Mouse (Mus musculus): Measurements from ENCODE around the gene Wnt7b. TPM values are rescaled to one million over a fixed set of nuclear protein-coding genes. Genes with fewer than 3 reads are reported as not detected.
A peak's percentile ranks its signal among the peaks of the same experiment; 100 is the strongest.

Gene Wnt7b
- polyA plus RNA-seq, 1 experiment from 2014 or later, result 79.5 TPM

- H3K27ac ChIP-seq, result no peak overlapping the region
- peaks cover 12% of the 10 kb centered on the region for H3K4me1 ChIP-seq
- WGBS, result 49% methylated on average over 17 of the region's 17 CpGs
- no peak overlapping the region for H3K4me3 ChIP-seq
- H3K9ac ChIP-seq, result no peak overlapping the region
- H3K27me3 ChIP-seq, result peaks cover 2% of the 10 kb centered on the region; the same call in 1 of the 2 replicates
- ATAC-seq (ENCODE audit: low FRiP score), result peak; percentile 44; the same call in 1 of the 2 replicates
- H3K36me3 ChIP-seq, result no peaks in the 10 kb centered on the region
- no peaks in the 10 kb centered on the region for H3K9me3 ChIP-seq (replicated peaks)
- H3K4me2 ChIP-seq (replicated peaks), result no peak overlapping the region
These were observed 17.0 kb upstream of the Wnt7b start for GRCm38 (mm10) chr15:85598984-85599886.

DNA sequence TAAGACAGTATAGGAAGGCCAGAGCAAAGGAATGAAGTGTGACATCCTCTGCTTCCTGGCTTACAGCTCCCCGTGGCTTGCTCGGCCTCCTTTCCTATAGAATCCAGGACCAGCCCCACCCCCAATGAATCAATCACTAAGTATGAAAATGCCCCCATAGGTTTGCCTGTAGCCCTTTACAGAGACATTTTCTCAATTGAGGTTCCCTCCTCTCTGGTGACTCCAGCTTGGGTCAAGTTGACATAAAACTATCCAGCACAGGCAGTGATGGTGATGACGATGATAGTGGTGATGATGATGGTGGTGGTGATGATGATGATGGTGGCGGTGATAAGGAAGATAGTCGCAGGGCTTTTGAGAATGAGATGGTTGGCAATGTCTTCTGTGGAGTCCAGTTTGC lies 16.2 kb upstream of the Wnt7b start:
- ATAC-seq (ENCODE audit: low FRiP score), result no peak
- no peaks in the 10 kb centered on the region for H3K9me3 ChIP-seq (replicated peaks)
- WGBS, result 62% methylated on average over 5 of the region's 5 CpGs
- no peaks in the 10 kb centered on the region for H3K36me3 ChIP-seq
- peaks cover 12% of the 10 kb centered on the region for H3K4me1 ChIP-seq
- H3K27ac ChIP-seq, result no peak overlapping the region
- no peak overlapping the region for H3K4me3 ChIP-seq
- H3K9ac ChIP-seq, result no peak overlapping the region
- H3K27me3 ChIP-seq, result peaks cover 2% of the 10 kb centered on the region; the same call in 1 of the 2 replicates
- H3K4me2 ChIP-seq (replicated peaks), result no peak overlapping the region

DNA sequence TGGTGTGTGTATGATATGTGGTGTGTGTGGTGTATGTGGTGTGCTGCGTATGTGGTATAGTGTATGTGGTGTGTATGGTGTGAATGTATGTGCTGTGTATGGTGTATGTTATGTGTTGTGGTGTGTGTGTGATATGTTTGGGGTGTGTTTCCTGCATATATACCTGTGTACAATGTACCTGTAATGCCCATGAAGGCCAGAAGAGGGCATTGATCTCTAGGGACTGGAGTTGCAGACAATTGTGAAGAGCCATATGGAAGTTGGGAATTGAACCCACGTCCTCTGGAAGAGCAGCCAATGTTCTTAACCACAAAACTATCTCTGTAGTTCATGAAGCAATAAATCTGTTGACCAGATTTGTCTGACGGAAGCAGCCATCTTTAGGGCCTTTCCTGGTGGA lies 15.1 kb upstream of the Wnt7b start:
- ATAC-seq (ENCODE audit: low FRiP score), result no peak
- H3K4me3 ChIP-seq, result no peak overlapping the region
- no peak overlapping the region for H3K9ac ChIP-seq
- no peak overlapping the region for H3K4me2 ChIP-seq (replicated peaks)
- peaks cover 8% of the 10 kb centered on the region; the same call in 1 of the 2 replicates for H3K9me3 ChIP-seq (replicated peaks)
- peaks cover 2% of the 10 kb centered on the region; the same call in 1 of the 2 replicates for H3K27me3 ChIP-seq
- no peaks in the 10 kb centered on the region for H3K36me3 ChIP-seq
- 75% methylated on average over 3 of the region's 3 CpGs for WGBS
- no peak overlapping the region for H3K27ac ChIP-seq
- peaks cover 12% of the 10 kb centered on the region for H3K4me1 ChIP-seq

- Histone ChIP-seq H3K4me2 (replicated peaks) (no peak overlapping the region), H3K27me3 (no peaks in the 10 kb centered on the region), H3K4me1 (no peaks in the 10 kb centered on the region), H3K36me3 (no peaks in the 10 kb centered on the region), H3K9ac (no peak overlapping the region), H3K9me3 (replicated peaks) (peaks cover 8% of the 10 kb centered on the region; the same call in 1 of the 2 replicates), H3K4me3 (no peak overlapping the region), H3K27ac (no peak overlapping the region)
- no peak for ATAC-seq (ENCODE audit: low FRiP score)
- 83% methylated on average over 4 of the region's 4 CpGs for WGBS
These were observed 10.4 kb upstream of the Wnt7b start for GRCm38 (mm10) chr15:85592674-85593073.

DNA sequence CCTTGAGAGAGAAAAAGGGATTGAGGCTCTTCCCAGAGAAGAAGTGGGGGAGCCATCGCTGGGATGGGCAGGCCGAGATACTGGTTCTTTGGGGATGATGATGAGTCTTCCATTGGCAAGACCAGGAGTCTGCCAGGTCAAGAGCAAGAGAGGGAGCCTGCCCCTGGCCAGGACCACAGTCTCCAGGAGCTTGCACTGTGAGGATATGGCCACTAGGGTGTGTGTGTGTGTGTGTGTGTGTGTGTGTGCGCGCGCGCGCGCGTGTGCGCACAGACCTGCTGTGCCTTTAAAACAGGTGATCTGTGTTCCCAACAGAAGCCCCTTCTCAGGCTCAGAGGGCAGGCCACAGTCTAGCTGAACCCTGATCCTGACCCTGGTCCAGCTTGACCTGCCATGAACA lies 8.6 kb upstream of the Wnt7b start:
- Histone ChIP-seq H3K4me1 (no peaks in the 10 kb centered on the region), H3K36me3 (no peaks in the 10 kb centered on the region), H3K27me3 (no peaks in the 10 kb centered on the region), H3K27ac (no peak overlapping the region), H3K4me2 (replicated peaks) (no peak overlapping the region), H3K4me3 (no peak overlapping the region), H3K9me3 (replicated peaks) (peaks cover 8% of the 10 kb centered on the region; the same call in 1 of the 2 replicates), H3K9ac (no peak overlapping the region)
- ATAC-seq (ENCODE audit: low FRiP score), result no peak
- 87% methylated on average over 10 of the region's 10 CpGs for WGBS

- Histone ChIP-seq H3K4me2 (replicated peaks) (no peak overlapping the region), H3K27me3 (peaks cover 51% of the 10 kb centered on the region), H3K9ac (no peak overlapping the region), H3K9me3 (replicated peaks) (no peaks in the 10 kb centered on the region), H3K4me3 (no peak overlapping the region), H3K27ac (no peak overlapping the region), H3K4me1 (peaks cover 33% of the 10 kb centered on the region), H3K36me3 (no peaks in the 10 kb centered on the region)
- ATAC-seq (ENCODE audit: low FRiP score), result peak; percentile 74
- WGBS, result 5% methylated on average over 11 of the region's 11 CpGs
These were observed 1.2 kb upstream of the Wnt7b start for GRCm38 (mm10) chr15:85583504-85583903.

GRCm38 (mm10) chr15:85583024-85583423 lies 751 bp upstream of the Wnt7b start:
- no peak overlapping the region for H3K27ac ChIP-seq
- H3K9ac ChIP-seq, result no peak overlapping the region
- peak overlapping the region; percentile 95 for H3K4me2 ChIP-seq (replicated peaks)
- H3K36me3 ChIP-seq, result no peaks in the 10 kb centered on the region
- no peaks in the 10 kb centered on the region for H3K9me3 ChIP-seq (replicated peaks)
- peaks cover 56% of the 10 kb centered on the region for H3K27me3 ChIP-seq
- 0 out of 2 replicates have a peak overlapping the region, but pooled peaks have one; percentile 76 for H3K4me3 ChIP-seq
- whole genome bisulfite sequencing, result 2% methylated on average over 8 of the region's 8 CpGs
- H3K4me1 ChIP-seq, result peaks cover 36% of the 10 kb centered on the region
- peak; percentile 80 for ATAC-seq (ENCODE audit: low FRiP score)

DNA sequence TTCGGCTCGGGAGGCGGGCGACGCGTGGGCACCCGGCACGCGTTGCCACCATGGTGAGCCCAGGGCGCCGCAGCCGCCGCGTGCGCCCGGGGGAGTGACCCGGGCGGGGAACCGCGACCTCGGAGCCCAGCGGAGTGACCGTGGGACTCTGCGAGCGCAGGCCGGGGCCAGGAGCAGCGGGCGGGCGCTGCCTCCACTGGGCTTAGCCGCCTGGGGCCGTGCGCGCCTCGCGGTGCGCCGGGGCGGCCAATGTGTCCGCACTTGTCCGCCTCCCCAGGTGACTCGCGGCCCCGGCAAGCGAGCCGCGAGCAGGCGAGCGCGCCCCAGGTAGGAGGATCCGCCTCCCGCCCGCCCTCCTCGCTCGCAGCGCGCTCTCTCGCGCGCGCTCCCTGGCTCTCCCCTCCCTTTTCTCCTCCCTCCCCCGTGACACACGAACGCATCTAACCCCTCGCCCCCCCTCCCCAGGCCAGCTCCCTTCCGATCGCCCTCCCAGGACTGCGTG lies 659 bp downstream of the Wnt7b start:
- Histone ChIP-seq H3K4me3 (peak overlapping the region; percentile 76), H3K4me1 (peaks cover 50% of the 10 kb centered on the region), H3K9me3 (replicated peaks) (no peaks in the 10 kb centered on the region), H3K4me2 (replicated peaks) (peak overlapping the region; percentile 95), H3K27ac (peak overlapping the region; percentile 80), H3K36me3 (no peaks in the 10 kb centered on the region), H3K27me3 (peaks cover 70% of the 10 kb centered on the region), H3K9ac (peak overlapping the region; percentile 80)
- ATAC-seq (ENCODE audit: low FRiP score), result 0 out of 2 replicates have a peak, but pooled peaks have one; percentile 29
- under 1% methylated on average over 50 of the region's 67 CpGs for WGBS

DNA sequence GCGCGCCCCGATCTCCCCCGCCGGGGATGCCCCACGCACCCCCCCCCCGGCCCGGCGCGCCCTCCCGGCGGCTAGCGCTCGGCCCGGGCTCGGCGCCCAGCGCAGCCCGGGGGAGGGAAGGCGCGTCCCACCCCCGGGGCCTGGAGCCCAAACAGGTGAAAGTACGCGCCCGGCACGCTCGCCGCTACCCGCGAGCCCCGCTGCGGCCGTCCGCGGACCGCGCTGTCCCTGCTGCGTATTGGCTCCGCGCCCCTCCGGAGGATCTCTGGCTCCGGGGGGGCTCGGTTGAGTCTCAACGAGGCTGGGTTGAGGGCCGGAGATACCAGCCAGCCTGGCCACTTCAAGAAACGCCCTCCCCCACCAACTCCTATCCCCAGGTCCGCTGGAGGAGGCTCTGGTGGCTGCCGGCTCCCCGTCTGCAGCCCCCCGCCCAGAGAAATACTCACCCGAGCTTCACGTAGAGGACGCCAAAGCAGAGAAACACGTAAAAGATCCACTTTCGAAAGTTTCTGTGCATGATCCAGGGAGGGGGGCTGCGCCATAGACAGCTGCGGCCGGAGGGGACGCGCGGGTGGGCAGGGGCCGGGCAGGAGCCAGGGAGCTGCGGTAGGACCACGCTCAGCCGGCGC lies 1.2 kb downstream of the Wnt7b start:
- H3K4me1 ChIP-seq, result peaks cover 56% of the 10 kb centered on the region
- H3K27ac ChIP-seq, result peak overlapping the region; percentile 80
- peak overlapping the region; percentile 95 for H3K4me2 ChIP-seq (replicated peaks)
- H3K27me3 ChIP-seq, result peaks cover 76% of the 10 kb centered on the region
- ATAC-seq (ENCODE audit: low FRiP score), result no peak
- H3K9ac ChIP-seq, result peak overlapping the region; percentile 80
- WGBS, result under 1% methylated on average over 53 of the region's 66 CpGs
- peak overlapping the region; percentile 76 for H3K4me3 ChIP-seq
- no peaks in the 10 kb centered on the region for H3K9me3 ChIP-seq (replicated peaks)
- no peaks in the 10 kb centered on the region for H3K36me3 ChIP-seq

GRCm38 (mm10) chr15:85580483-85580882 lies 1.8 kb downstream of the Wnt7b start:
- H3K4me3 ChIP-seq, result peak overlapping the region; percentile 76
- H3K27ac ChIP-seq, result peak overlapping the region; percentile 80
- H3K9me3 ChIP-seq (replicated peaks), result no peaks in the 10 kb centered on the region
- peak overlapping the region; percentile 80 for H3K9ac ChIP-seq
- peaks cover 62% of the 10 kb centered on the region for H3K4me1 ChIP-seq
- H3K36me3 ChIP-seq, result no peaks in the 10 kb centered on the region
- no peak for ATAC-seq (ENCODE audit: low FRiP score)
- H3K4me2 ChIP-seq (replicated peaks), result peak overlapping the region; percentile 95
- peaks cover 82% of the 10 kb centered on the region for H3K27me3 ChIP-seq
- WGBS, result under 1% methylated on average over 47 of the region's 47 CpGs

- Histone ChIP-seq H3K36me3 (no peaks in the 10 kb centered on the region), H3K9me3 (replicated peaks) (no peaks in the 10 kb centered on the region), H3K27ac (peak overlapping the region; percentile 78), H3K9ac (peak overlapping the region; percentile 80), H3K4me1 (peaks cover 85% of the 10 kb centered on the region), H3K27me3 (peaks cover 86% of the 10 kb centered on the region), H3K4me3 (peak overlapping the region; percentile 76), H3K4me2 (replicated peaks) (peak overlapping the region; percentile 95)
- ATAC-seq (ENCODE audit: low FRiP score), result no peak
- 1% methylated on average over 51 of the region's 54 CpGs for WGBS
These were observed 4.5 kb downstream of the Wnt7b start for GRCm38 (mm10) chr15:85577583-85578460.
